Mouse (Mus musculus): ENCODE results near the gene Patj.

- TF ChIP-seq CTCF (conservative IDR thresholded peaks at IDR 0.05; ENCODE audit: low read length) (no peak), NANOG (IDR thresholded peaks at IDR 0.05; ENCODE audit: borderline replicate concordance, low read length) (no peak)
Measured at GRCm38 (mm10) chr4:98408455-98408854, 12.9 kb downstream of the Patj start.

All from E14TG2a.4 (cell line).